Mouse (Mus musculus): ENCODE measurements around the gene Hnrnph1.

- TF ChIP-seq CTCF (conservative IDR thresholded peaks at IDR 0.05; ENCODE audit: low read length) (no peak), POU5F1 (IDR thresholded peaks at IDR 0.05; ENCODE audit: borderline replicate concordance, low read length) (no peak)
These were observed 55.3 kb downstream of the Hnrnph1 start for GRCm38 (mm10) chr11:50432069-50432440.

Data from E14TG2a.4 (cell line).